Mouse (Mus musculus): Measurements from ENCODE around the gene Oxgr1. TPM values are rescaled to one million over a fixed set of nuclear protein-coding genes. Genes with fewer than 3 reads are reported as not detected.
"Not testable (repeated sequence)": the region's sequence is repeated elsewhere in the genome, so short reads cannot be mapped to it uniquely, and the experiment has no call there.

The Oxgr1 gene
- polyA plus RNA-seq, 1 experiment from 2014 or later: 0.08 TPM

DNA sequence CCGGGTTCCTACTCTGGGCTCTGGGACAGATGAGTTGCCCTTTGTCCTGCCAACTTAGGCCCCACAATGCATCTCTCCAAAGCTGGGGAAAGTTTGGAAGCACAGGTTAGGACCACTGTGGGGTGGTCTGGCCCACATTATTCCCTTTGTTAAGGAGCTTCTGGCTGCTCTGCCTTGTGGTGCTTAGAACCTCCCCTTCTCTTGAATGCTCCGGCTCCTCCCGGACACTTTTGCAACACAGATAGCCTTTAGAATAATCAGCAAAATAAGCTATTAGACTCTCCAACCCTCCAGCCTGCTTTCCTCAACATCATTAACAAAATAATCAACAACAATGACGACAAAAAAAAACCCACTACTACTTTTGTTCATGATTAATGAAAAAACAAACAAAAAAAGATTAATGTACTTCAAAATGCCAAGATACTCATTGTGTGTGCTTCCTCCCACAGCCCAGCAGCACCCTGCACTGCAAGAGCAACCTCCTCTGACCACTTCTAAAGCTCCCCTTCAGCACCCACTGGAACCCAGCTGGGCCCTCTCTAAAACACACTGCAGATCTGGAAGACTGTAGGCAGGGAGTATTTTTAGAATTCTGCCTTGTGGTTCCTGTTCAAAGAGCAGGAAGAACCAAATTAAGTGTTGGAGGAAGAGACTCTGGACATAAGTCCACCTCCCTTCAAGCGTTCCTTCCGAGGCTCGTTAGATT lies 53.1 kb downstream of the Oxgr1 start:
- no peaks in the 10 kb centered on the region for H3K9me3 ChIP-seq (ENCODE audit: control insufficient read depth, low read length)
- H3K27ac ChIP-seq (replicated peaks; ENCODE audit: low read depth, low read length): no peak overlapping the region
- DNase-seq (ENCODE audit: low spot score): no peak
- 70% methylated on average over 7 of the region's 7 CpGs for WGBS
- H3K4me3 ChIP-seq (ENCODE audit: low read depth, low read length): no peak overlapping the region
- ATAC-seq (ENCODE audit: insufficient number of reproducible peaks, low FRiP score, low TSS enrichment, low read depth): no peak
- no peaks in the 10 kb centered on the region for H3K4me1 ChIP-seq (ENCODE audit: control insufficient read depth, insufficient read depth, low read length)
- H3K36me3 ChIP-seq (ENCODE audit: control insufficient read depth, insufficient read depth, low read length): no peaks in the 10 kb centered on the region
- H3K27me3 ChIP-seq (ENCODE audit: control insufficient read depth, insufficient read depth, low read length): no peaks in the 10 kb centered on the region
- H3K4me2 ChIP-seq (ENCODE audit: low read depth, severe bottlenecking): no peak overlapping the region
- no peak overlapping the region for H3K9ac ChIP-seq (ENCODE audit: low read length)

DNA sequence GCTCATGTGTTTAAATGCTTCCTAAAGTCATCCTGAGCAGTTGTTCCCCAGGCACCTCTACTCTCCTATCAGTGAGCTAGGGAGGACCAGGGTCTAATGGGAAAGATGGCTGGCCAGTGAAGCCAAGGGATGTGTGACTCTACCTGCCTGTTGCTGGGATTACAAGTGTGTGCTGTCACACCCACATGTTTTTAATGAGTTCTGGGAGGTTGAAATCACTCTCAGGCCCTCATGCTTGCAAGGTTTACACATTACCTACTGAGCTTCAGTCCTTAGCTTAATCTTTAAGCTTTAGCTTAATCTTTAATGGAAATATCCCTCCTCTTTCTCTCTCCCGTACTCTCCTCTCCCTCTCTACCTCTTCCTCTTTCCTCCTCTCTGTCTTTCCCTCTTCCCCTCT lies 55.0 kb downstream of the Oxgr1 start:
- Histone ChIP-seq H3K27ac (replicated peaks; ENCODE audit: low read depth, low read length) (no peak overlapping the region), H3K27me3 (ENCODE audit: control insufficient read depth, insufficient read depth, low read length) (no peaks in the 10 kb centered on the region), H3K4me1 (ENCODE audit: control insufficient read depth, insufficient read depth, low read length) (no peaks in the 10 kb centered on the region), H3K9me3 (ENCODE audit: control insufficient read depth, low read length) (no peaks in the 10 kb centered on the region), H3K36me3 (ENCODE audit: control insufficient read depth, insufficient read depth, low read length) (no peaks in the 10 kb centered on the region), H3K4me2 (ENCODE audit: low read depth, severe bottlenecking) (no peak overlapping the region), H3K9ac (ENCODE audit: low read length) (no peak overlapping the region), H3K4me3 (ENCODE audit: low read depth, low read length) (no peak overlapping the region)
- DNase-seq (ENCODE audit: low spot score) (no peak), ATAC-seq (ENCODE audit: insufficient number of reproducible peaks, low FRiP score, low TSS enrichment, low read depth) (no peak)
- 83% methylated on average over 1 of the region's 1 CpGs for WGBS

DNA sequence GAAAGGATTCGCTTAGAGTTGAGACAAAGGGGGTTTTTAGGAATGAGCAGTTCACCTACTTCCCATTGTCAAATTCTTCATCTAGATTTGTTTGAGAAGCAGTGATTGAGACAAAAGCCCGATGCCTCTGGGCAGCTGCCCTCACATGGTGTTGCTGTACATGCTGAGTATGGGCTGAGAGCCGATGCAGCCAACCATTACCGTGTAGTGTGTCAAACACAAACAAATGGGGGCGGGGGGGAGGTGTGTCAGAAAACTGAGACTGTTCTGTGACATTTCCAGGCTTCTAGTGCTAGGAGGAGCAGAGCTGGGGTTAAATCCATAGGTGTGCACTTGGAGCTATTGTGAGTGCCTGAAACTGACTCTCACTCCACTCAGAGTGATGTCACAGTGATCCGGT lies 55.5 kb downstream of the Oxgr1 start:
- no peaks in the 10 kb centered on the region for H3K4me1 ChIP-seq (ENCODE audit: control insufficient read depth, insufficient read depth, low read length)
- no peaks in the 10 kb centered on the region for H3K9me3 ChIP-seq (ENCODE audit: control insufficient read depth, low read length)
- H3K27ac ChIP-seq (replicated peaks; ENCODE audit: low read depth, low read length): no peak overlapping the region
- no peak for DNase-seq (ENCODE audit: low spot score)
- no peak for ATAC-seq (ENCODE audit: insufficient number of reproducible peaks, low FRiP score, low TSS enrichment, low read depth)
- no peak overlapping the region for H3K4me3 ChIP-seq (ENCODE audit: low read depth, low read length)
- H3K27me3 ChIP-seq (ENCODE audit: control insufficient read depth, insufficient read depth, low read length): no peaks in the 10 kb centered on the region
- no peak overlapping the region for H3K4me2 ChIP-seq (ENCODE audit: low read depth, severe bottlenecking)
- no peaks in the 10 kb centered on the region for H3K36me3 ChIP-seq (ENCODE audit: control insufficient read depth, insufficient read depth, low read length)
- no peak overlapping the region for H3K9ac ChIP-seq (ENCODE audit: low read length)
- 88% methylated on average over 6 of the region's 6 CpGs for WGBS

DNA sequence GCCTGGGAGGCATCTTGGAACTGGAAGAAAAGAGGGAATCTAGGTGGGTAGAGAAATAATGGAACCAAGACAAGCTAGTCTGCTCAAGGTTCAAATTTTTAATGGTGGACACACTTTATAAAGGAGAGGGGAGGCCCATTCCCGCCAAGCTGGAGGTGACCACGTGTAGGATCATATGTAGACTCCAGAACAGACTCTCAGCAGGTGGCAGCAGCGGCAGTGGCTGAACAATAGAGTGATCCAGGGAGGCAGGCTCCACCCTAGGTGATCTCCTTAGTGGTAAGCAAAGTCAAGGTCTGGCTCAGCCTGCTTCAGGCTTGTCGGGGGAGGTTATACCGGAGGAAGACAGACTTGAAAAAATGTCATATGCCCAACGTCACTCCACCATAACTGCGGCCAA lies 55.9 kb downstream of the Oxgr1 start:
- not testable (repeated sequence) for H3K4me3 ChIP-seq (ENCODE audit: low read depth, low read length); ATAC-seq (ENCODE audit: insufficient number of reproducible peaks, low FRiP score, low TSS enrichment, low read depth); DNase-seq (ENCODE audit: low spot score); H3K36me3 ChIP-seq (ENCODE audit: control insufficient read depth, insufficient read depth, low read length); H3K27me3 ChIP-seq (ENCODE audit: control insufficient read depth, insufficient read depth, low read length); H3K4me2 ChIP-seq (ENCODE audit: low read depth, severe bottlenecking); H3K4me1 ChIP-seq (ENCODE audit: control insufficient read depth, insufficient read depth, low read length); H3K9me3 ChIP-seq (ENCODE audit: control insufficient read depth, low read length); H3K9ac ChIP-seq (ENCODE audit: low read length); H3K27ac ChIP-seq (replicated peaks; ENCODE audit: low read depth, low read length)
- 89% methylated on average over 7 of the region's 7 CpGs for WGBS

DNA sequence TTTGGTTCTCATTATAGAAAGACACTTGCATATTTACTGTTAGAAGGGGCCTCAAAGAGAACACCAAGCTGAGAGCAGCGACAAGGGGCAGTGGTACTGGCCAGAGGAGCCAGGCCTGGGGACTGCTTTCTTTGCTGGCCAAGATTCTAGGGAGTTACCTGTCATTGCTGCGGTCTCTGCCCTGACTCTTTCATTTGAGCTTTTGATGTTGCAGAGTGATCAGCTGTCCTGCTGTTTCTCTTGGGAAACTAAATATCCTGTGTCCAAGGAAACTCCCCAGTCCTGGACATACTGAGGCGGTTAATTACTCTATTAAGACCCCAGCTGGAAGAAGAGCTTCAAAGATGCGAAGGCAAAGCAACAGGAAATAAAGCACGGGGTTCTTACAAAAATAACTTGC lies 60.9 kb downstream of the Oxgr1 start:
- no peak for ATAC-seq (ENCODE audit: insufficient number of reproducible peaks, low FRiP score, low TSS enrichment, low read depth)
- H3K36me3 ChIP-seq (ENCODE audit: control insufficient read depth, insufficient read depth, low read length): no peaks in the 10 kb centered on the region
- no peak overlapping the region for H3K27ac ChIP-seq (replicated peaks; ENCODE audit: low read depth, low read length)

DNA sequence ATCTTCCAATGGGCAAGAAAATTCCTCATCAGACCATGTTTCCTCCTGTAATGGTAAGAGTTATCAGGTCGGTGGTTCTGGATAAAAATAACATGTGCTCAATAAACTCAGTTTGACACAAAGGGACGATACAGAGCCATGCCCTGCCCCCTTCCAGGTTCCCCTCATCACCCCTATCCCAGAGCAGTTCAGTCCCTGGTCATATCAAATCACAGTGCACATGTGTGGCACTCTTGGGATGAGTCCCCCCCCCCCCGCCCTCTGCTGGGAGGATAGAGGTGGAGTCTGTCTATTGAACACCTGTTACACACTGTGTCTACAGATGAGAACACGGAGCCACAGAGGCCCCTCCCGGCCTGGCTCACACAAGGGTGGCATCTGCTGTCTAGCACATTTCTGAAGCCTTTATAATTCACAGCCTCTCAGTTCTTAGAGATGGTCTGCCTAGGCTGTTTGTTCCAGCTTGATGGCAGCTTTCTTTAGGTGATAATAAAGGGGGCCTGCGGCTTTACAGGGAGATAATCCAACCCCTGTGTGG lies 61.5 kb downstream of the Oxgr1 start:
- Histone ChIP-seq H3K4me1 (ENCODE audit: control insufficient read depth, insufficient read depth, low read length) (no peaks in the 10 kb centered on the region), H3K9ac (ENCODE audit: low read length) (no peak overlapping the region), H3K27me3 (ENCODE audit: control insufficient read depth, insufficient read depth, low read length) (no peaks in the 10 kb centered on the region), H3K27ac (replicated peaks; ENCODE audit: low read depth, low read length) (no peak overlapping the region), H3K4me2 (ENCODE audit: low read depth, severe bottlenecking) (no peak overlapping the region), H3K9me3 (ENCODE audit: control insufficient read depth, low read length) (no peaks in the 10 kb centered on the region), H3K4me3 (ENCODE audit: low read depth, low read length) (no peak overlapping the region), H3K36me3 (ENCODE audit: control insufficient read depth, insufficient read depth, low read length) (no peaks in the 10 kb centered on the region)
- ATAC-seq (ENCODE audit: insufficient number of reproducible peaks, low FRiP score, low TSS enrichment, low read depth) (0 out of 2 replicates have a peak, but pooled peaks have one; percentile 35), DNase-seq (ENCODE audit: low spot score) (no peak)
- 89% methylated on average over 6 of the region's 6 CpGs for WGBS

More for the DNA sequence above, 60.9 kb downstream of the Oxgr1 start:
- no peaks in the 10 kb centered on the region for H3K9me3 ChIP-seq (ENCODE audit: control insufficient read depth, low read length)
- H3K4me2 ChIP-seq (ENCODE audit: low read depth, severe bottlenecking): no peak overlapping the region
- H3K4me3 ChIP-seq (ENCODE audit: low read depth, low read length): no peak overlapping the region
- WGBS: 51% methylated on average over 5 of the region's 5 CpGs
- no peaks in the 10 kb centered on the region for H3K4me1 ChIP-seq (ENCODE audit: control insufficient read depth, insufficient read depth, low read length)
- H3K9ac ChIP-seq (ENCODE audit: low read length): no peak overlapping the region
- no peaks in the 10 kb centered on the region for H3K27me3 ChIP-seq (ENCODE audit: control insufficient read depth, insufficient read depth, low read length)
- no peak for DNase-seq (ENCODE audit: low spot score)

Other genes with a start within 250 kb of the Oxgr1 start
- gene Mbnl2, start 233.2 kb upstream of the Oxgr1 start, polyA plus RNA-seq (2014; fragmentation: Nextera tagmentation; extraction: Ambion mirVana): 62.1 and 64.9 TPM in 2 replicates